In the genomic region with DNA sequence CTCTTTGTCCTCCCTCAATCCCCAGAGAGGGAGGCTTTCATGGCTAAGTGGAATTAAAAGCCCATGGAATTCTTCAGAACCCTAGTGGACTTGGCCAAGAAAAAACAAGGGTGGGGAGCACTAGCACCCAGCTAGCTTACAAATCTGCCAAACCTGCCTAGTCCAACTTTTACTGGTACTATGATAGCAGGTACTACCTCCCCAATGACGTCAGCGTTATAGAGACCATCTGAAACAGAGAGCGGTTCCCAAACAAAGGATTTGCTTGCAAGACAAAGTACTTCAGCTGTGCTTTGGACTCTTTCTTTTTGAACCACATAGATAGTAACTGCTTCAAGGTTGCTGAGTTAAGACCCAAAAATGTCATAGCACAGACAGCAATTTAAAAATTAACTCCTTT, we compare ENCODE assay signal across 8 mouse cellular contexts. TPM values are rescaled to one million over a fixed set of nuclear protein-coding genes. Genes with fewer than 3 reads are reported as not detected.
DNase-seq lines count a peak whose midpoint lies in the region; ATAC-seq and TF ChIP-seq lines count a peak whose summit lies in the region.

No protein-coding gene starts in this region.

- no peaks in the 10 kb centered on the region for H3K27me3 ChIP-seq in heart, embryonic 11.5 days (ENCODE audit: control insufficient read depth, insufficient read depth, low read length)
- H3K27me3 ChIP-seq in MEL (ENCODE audit: control insufficient read depth in 1 of 2, insufficient read depth in 2 of 2, low read length in 2 of 2): no peaks in the 10 kb centered on the region
- no peaks in the 10 kb centered on the region for H3K27me3 ChIP-seq in hindbrain, embryonic 10.5 days (ENCODE audit: insufficient read depth, poor library complexity, severe bottlenecking)
- no peaks in the 10 kb centered on the region for H3K27me3 ChIP-seq in midbrain, embryonic 10.5 days (ENCODE audit: low read depth, poor library complexity, severe bottlenecking)

- TF ChIP-seq CTCF in MEL (IDR thresholded peaks at IDR 0.05 in 2 of 3, conservative IDR thresholded peaks at IDR 0.05 in 1 of 3; ENCODE audit: control insufficient read depth in 1 of 3, insufficient read depth in 1 of 3, low read depth in 2 of 3, low read length in 3 of 3, poor library complexity in 1 of 3, severe bottlenecking in 1 of 3): no peak

- no peak for TF ChIP-seq EP300 in MEL (IDR thresholded peaks at IDR 0.05; ENCODE audit: low read depth in 1 of 2, low read length in 2 of 2)

- peak overlapping the region; percentile 100 for H3K4me3 ChIP-seq in heart, embryonic 11.5 days (ENCODE audit: low read depth, low read length)
- peak overlapping the region; percentile 78 to 96 for H3K4me3 ChIP-seq in MEL (ENCODE audit: control insufficient read depth in 1 of 2, insufficient read depth in 1 of 2, low read depth in 2 of 2, low read length in 2 of 2)
- peak overlapping the region; percentile 100 for H3K4me3 ChIP-seq in hindbrain, embryonic 10.5 days
- peak overlapping the region; percentile 100 for H3K4me3 ChIP-seq in midbrain, embryonic 10.5 days

- H3K9me3 ChIP-seq in heart, embryonic 11.5 days (replicated peaks; ENCODE audit: control insufficient read depth, low read length): no peaks in the 10 kb centered on the region
- H3K9me3 ChIP-seq in MEL (replicated peaks; ENCODE audit: insufficient read depth, low read length): no peaks in the 10 kb centered on the region
- no peaks in the 10 kb centered on the region for H3K9me3 ChIP-seq in hindbrain, embryonic 10.5 days
- H3K9me3 ChIP-seq in midbrain, embryonic 10.5 days (replicated peaks): no peaks in the 10 kb centered on the region

- no peak for TF ChIP-seq RAD21 in MEL (IDR thresholded peaks at IDR 0.05; ENCODE audit: low read depth, low read length)

- no peak for ATAC-seq in heart, embryonic 11.5 days (replicated peaks; ENCODE audit: insufficient number of reproducible peaks, low FRiP score, low TSS enrichment)
- no peak for ATAC-seq in megakaryocyte-erythroid progenitor cell, adult 5-6 weeks (replicated peaks; ENCODE audit: low FRiP score, low TSS enrichment, poor library complexity, severe bottlenecking)

- H3K36me3 ChIP-seq in heart, embryonic 11.5 days (ENCODE audit: control insufficient read depth, insufficient read depth, low read length): no peaks in the 10 kb centered on the region
- H3K36me3 ChIP-seq in MEL (ENCODE audit: control insufficient read depth in 1 of 2, insufficient read depth in 2 of 2, low read length in 2 of 2): peaks cover 4 to 53% of the 10 kb centered on the region in 2 experiments; a peak in 3 of 4 replicates
- peaks cover 19% of the 10 kb centered on the region for H3K36me3 ChIP-seq in hindbrain, embryonic 10.5 days
- peaks cover 20% of the 10 kb centered on the region for H3K36me3 ChIP-seq in midbrain, embryonic 10.5 days

- peak overlapping the region; percentile 90 for H3K4me2 ChIP-seq in heart, embryonic 11.5 days

- WGBS in heart, embryonic 11.5 days (ENCODE audit: insufficient replicate concordance): 63% methylated on average over 3 of the region's 3 CpGs
- 47% methylated on average over 3 of the region's 3 CpGs for WGBS in hindbrain, embryonic 10.5 days
- WGBS in midbrain, embryonic 10.5 days: 64% methylated on average over 3 of the region's 3 CpGs

- H3K79me2 ChIP-seq in MEL (ENCODE audit: control insufficient read depth, insufficient read depth, low read length, poor library complexity): peaks cover 70% of the 10 kb centered on the region

- no peak for TF ChIP-seq POLR2A in MEL (IDR thresholded peaks at IDR 0.05; ENCODE audit: control insufficient read depth in 1 of 2, insufficient read depth in 1 of 2, low read depth in 1 of 2, low read length in 2 of 2, poor library complexity in 1 of 2)

- H3K27ac ChIP-seq in heart, embryonic 11.5 days (ENCODE audit: low read depth, low read length): peak overlapping the region; percentile 89
- peak overlapping the region; percentile 17; the same call in 1 of the 2 replicates for H3K27ac ChIP-seq in MEL (ENCODE audit: control insufficient read depth, low read depth, low read length)
- H3K27ac ChIP-seq in hindbrain, embryonic 10.5 days: peak overlapping the region; percentile 99
- peak overlapping the region; percentile 99 for H3K27ac ChIP-seq in midbrain, embryonic 10.5 days (replicated peaks)

- H3K4me1 ChIP-seq in heart, embryonic 11.5 days (ENCODE audit: control insufficient read depth, insufficient read depth, low read length): peaks cover 54% of the 10 kb centered on the region
- peaks cover 37 to 55% of the 10 kb centered on the region in 2 experiments for H3K4me1 ChIP-seq in MEL (ENCODE audit: control insufficient read depth in 1 of 2, insufficient read depth in 2 of 2, low read length in 2 of 2)
- peaks cover 61% of the 10 kb centered on the region for H3K4me1 ChIP-seq in hindbrain, embryonic 10.5 days (replicated peaks)
- peaks cover 63% of the 10 kb centered on the region for H3K4me1 ChIP-seq in midbrain, embryonic 10.5 days

- no peak for DNase-seq in heart, adult 18-20 months
- no peak for DNase-seq in MEL (ENCODE audit: low read depth, low spot score)
- no peak for DNase-seq in hindbrain, embryonic 10.5 days (ENCODE audit: low spot score)
- no peak for DNase-seq in midbrain, embryonic 10.5 days (ENCODE audit: low spot score)
- DNase-seq in urinary bladder, postnatal 4 days (ENCODE audit: low spot score in 2 of 2): no peak
- DNase-seq in kidney, postnatal 36 days: no peak

- H3K9ac ChIP-seq in heart, embryonic 11.5 days (ENCODE audit: low read depth, low read length): peak overlapping the region; percentile 97; the same call in 1 of the 2 replicates
- H3K9ac ChIP-seq in MEL (ENCODE audit: control insufficient read depth, low read depth, low read length, poor library complexity, severe bottlenecking): peak overlapping the region; percentile 96

RNA-seq across cellular contexts. Expression of a gene that starts 2.2 kb away (rescaled TPM):
- polyA plus RNA-seq in heart, embryonic 11.5 days (2014; fragmentation: Nextera tagmentation; extraction: Ambion mirVana): 434 and 457 TPM in 2 replicates
- 100 to 1,000 TPM; 114 to 148 TPM for total RNA-seq in heart, adult 18-20 months (2021)
- total RNA-seq in MEL (2012; rRNA removed): 331 and 353 TPM in 2 replicates
- polyA plus RNA-seq in MEL (2012; ENCODE audit: insufficient read depth in 1 of 2, insufficient read length in 2 of 2, low read depth in 1 of 2, low replicate concordance in 2 of 2, missing spikeins in 1 of 2): 100 to 1,000 TPM in 1 of 2 experiments, not detected in 1; 382 TPM
- 778 and 995 TPM in 2 replicates for polyA plus RNA-seq in hindbrain, embryonic 10.5 days (2016; fragmentation: Nextera tagmentation; extraction: Ambion mirVana)
- polyA plus RNA-seq in midbrain, embryonic 10.5 days (2016; fragmentation: Nextera tagmentation; extraction: Ambion mirVana): 780 and 877 TPM in 2 replicates
- total RNA-seq in megakaryocyte-erythroid progenitor cell, adult 5-6 weeks (2014; fragmentation: Nextera tagmentation): 167 and 191 TPM in 2 replicates
- total RNA-seq in megakaryocyte-erythroid progenitor cell, adult 5-6 weeks (2017): 122 and 142 TPM in 2 replicates

RNA-seq across cellular contexts. Expression of a gene that starts 20.3 kb away (rescaled TPM):
- polyA plus RNA-seq in heart, embryonic 11.5 days (2014; fragmentation: Nextera tagmentation; extraction: Ambion mirVana): 70.5 and 76.3 TPM in 2 replicates
- 10 to 100 TPM; 11.5 to 16.6 TPM for total RNA-seq in heart, adult 18-20 months (2021)
- total RNA-seq in MEL (2012; rRNA removed): 96.6 and 99.3 TPM in 2 replicates
- polyA plus RNA-seq in MEL (2012; ENCODE audit: insufficient read depth in 1 of 2, insufficient read length in 2 of 2, low read depth in 1 of 2, low replicate concordance in 2 of 2, missing spikeins in 1 of 2): 100 to 1,000 TPM in 1 of 2 experiments, not detected in 1; 102 TPM
- 93.3 and 98.0 TPM in 2 replicates for polyA plus RNA-seq in hindbrain, embryonic 10.5 days (2016; fragmentation: Nextera tagmentation; extraction: Ambion mirVana)
- 87.7 and 89.7 TPM in 2 replicates for polyA plus RNA-seq in midbrain, embryonic 10.5 days (2016; fragmentation: Nextera tagmentation; extraction: Ambion mirVana)
- total RNA-seq in megakaryocyte-erythroid progenitor cell, adult 5-6 weeks (2014; fragmentation: Nextera tagmentation): 81.6 and 117 TPM in 2 replicates
- 79.8 and 101 TPM in 2 replicates for total RNA-seq in megakaryocyte-erythroid progenitor cell, adult 5-6 weeks (2017)

RNA-seq across cellular contexts. Expression of a gene that starts 24.1 kb away (rescaled TPM):
- polyA plus RNA-seq in heart, embryonic 11.5 days (2014; fragmentation: Nextera tagmentation; extraction: Ambion mirVana): 702 and 712 TPM in 2 replicates
- total RNA-seq in heart, adult 18-20 months (2021): 100 to 1,000 TPM; 160 to 170 TPM
- 653 and 657 TPM in 2 replicates for total RNA-seq in MEL (2012; rRNA removed)
- 100 to 1,000 TPM in 1 of 2 experiments, not detected in 1; 556 TPM for polyA plus RNA-seq in MEL (2012; ENCODE audit: insufficient read depth in 1 of 2, insufficient read length in 2 of 2, low read depth in 1 of 2, low replicate concordance in 2 of 2, missing spikeins in 1 of 2)
- 1,372 and 1,467 TPM in 2 replicates for polyA plus RNA-seq in hindbrain, embryonic 10.5 days (2016; fragmentation: Nextera tagmentation; extraction: Ambion mirVana)
- polyA plus RNA-seq in midbrain, embryonic 10.5 days (2016; fragmentation: Nextera tagmentation; extraction: Ambion mirVana): 1,440 and 1,519 TPM in 2 replicates
- 541 and 596 TPM in 2 replicates for total RNA-seq in megakaryocyte-erythroid progenitor cell, adult 5-6 weeks (2014; fragmentation: Nextera tagmentation)
- total RNA-seq in megakaryocyte-erythroid progenitor cell, adult 5-6 weeks (2017): 518 and 674 TPM in 2 replicates

RNA-seq across cellular contexts. Expression of a gene that starts 36.5 kb away (rescaled TPM):
- 5.1 and 5.7 TPM in 2 replicates for polyA plus RNA-seq in heart, embryonic 11.5 days (2014; fragmentation: Nextera tagmentation; extraction: Ambion mirVana)
- total RNA-seq in heart, adult 18-20 months (2021): 1 to 10 TPM; 1.8 to 1.9 TPM
- total RNA-seq in MEL (2012; rRNA removed): 7.0 and 9.1 TPM in 2 replicates
- polyA plus RNA-seq in MEL (2012; ENCODE audit: insufficient read depth in 1 of 2, insufficient read length in 2 of 2, low read depth in 1 of 2, low replicate concordance in 2 of 2, missing spikeins in 1 of 2): 10 to 100 TPM in 1 of 2 experiments, not detected in 1; 13.1 TPM
- 8.1 and 10.8 TPM in 2 replicates for polyA plus RNA-seq in hindbrain, embryonic 10.5 days (2016; fragmentation: Nextera tagmentation; extraction: Ambion mirVana)
- polyA plus RNA-seq in midbrain, embryonic 10.5 days (2016; fragmentation: Nextera tagmentation; extraction: Ambion mirVana): 6.6 and 9.4 TPM in 2 replicates
- total RNA-seq in megakaryocyte-erythroid progenitor cell, adult 5-6 weeks (2014; fragmentation: Nextera tagmentation): 4.2 and 10.1 TPM in 2 replicates
- 8.3 and 8.7 TPM in 2 replicates for total RNA-seq in megakaryocyte-erythroid progenitor cell, adult 5-6 weeks (2017)

RNA-seq across cellular contexts. Expression of a gene that starts 49.7 kb away (rescaled TPM):
- not detected in 2 replicates for polyA plus RNA-seq in heart, embryonic 11.5 days (2014; fragmentation: Nextera tagmentation; extraction: Ambion mirVana)
- total RNA-seq in heart, adult 18-20 months (2021): under 1 TPM in 1 of 2 experiments, not detected in 1; 0.36 TPM
- 0.07 TPM in 1 of 2 replicates, not detected in the other for total RNA-seq in MEL (2012; rRNA removed)
- polyA plus RNA-seq in MEL (2012; ENCODE audit: insufficient read depth in 1 of 2, insufficient read length in 2 of 2, low read depth in 1 of 2, low replicate concordance in 2 of 2, missing spikeins in 1 of 2): under 1 TPM in 1 of 2 experiments, not detected in 1; 0.26 TPM
- not detected in 2 replicates for polyA plus RNA-seq in hindbrain, embryonic 10.5 days (2016; fragmentation: Nextera tagmentation; extraction: Ambion mirVana)
- polyA plus RNA-seq in midbrain, embryonic 10.5 days (2016; fragmentation: Nextera tagmentation; extraction: Ambion mirVana): 0.11 and 0.17 TPM in 2 replicates
- not detected in 2 replicates for total RNA-seq in megakaryocyte-erythroid progenitor cell, adult 5-6 weeks (2014; fragmentation: Nextera tagmentation)
- total RNA-seq in megakaryocyte-erythroid progenitor cell, adult 5-6 weeks (2017): not detected in 2 replicates

Comparison
In these comparisons a context has a peak if more than half of its experiments do, and no peak if none do; other contexts are left out.
1. H3K27ac ChIP-seq: peak in every context shown above with its lines; median percentile 99 in hindbrain, embryonic 10.5 days; 99 in midbrain, embryonic 10.5 days; 89 in heart, embryonic 11.5 days; 17 in MEL.